Mouse (Mus musculus) heart, embryonic 13.5 days (tissue): ENCODE results near the gene Cacna2d2. TPM values are rescaled to one million over a fixed set of nuclear protein-coding genes. Genes with fewer than 3 reads are reported as not detected.
A peak's percentile ranks its signal among the peaks of the same experiment; 100 is the strongest.

Experiments used
- ATAC-seq: fragments of 200-750 bp; cut with Nextera tagmentation; 2 replicates; pipeline ENCODE4 v1.8.0; 2017; ENCODE audit warnings: moderate TSS enrichment; ENCODE audit not compliant: insufficient number of reproducible peaks, low FRiP score, low TSS enrichment; ENCODE audit errors: extremely low read depth
- H3K27ac ChIP-seq: fragments of 300-500 bp; sonication (generic); replicated peaks from 2 replicates; pipeline ENCODE4 v1.5.1; 2015; ENCODE audit warnings: moderate library complexity, mild to moderate bottlenecking, inconsistent platforms
- H3K27me3 ChIP-seq: fragments of 300-500 bp; sonication (generic); replicated peaks from 2 replicates; pipeline ENCODE4 v1.6.1; 2015; ENCODE audit warnings: mild to moderate bottlenecking, inconsistent platforms
- H3K36me3 ChIP-seq: fragments of 300-500 bp; sonication (generic); 2 replicates; pipeline ENCODE4 v1.6.1; 2015; ENCODE audit warnings: mild to moderate bottlenecking, inconsistent platforms
- H3K4me1 ChIP-seq: fragments of 300-500 bp; sonication (generic); 2 replicates; pipeline ENCODE4 v1.6.1; 2015; ENCODE audit warnings: inconsistent platforms
- H3K4me2 ChIP-seq: fragments of 300-500 bp; sonication (generic); 2 replicates; pipeline ENCODE4 v1.6.1; 2015; ENCODE audit warnings: inconsistent platforms, mild to moderate bottlenecking, moderate library complexity
- H3K4me3 ChIP-seq: fragments of 300-500 bp; sonication (generic); 2 replicates; pipeline ENCODE4 v1.5.1; 2015; ENCODE audit warnings: moderate library complexity, mild to moderate bottlenecking, inconsistent platforms
- H3K9ac ChIP-seq: fragments of 300-500 bp; sonication (generic); 2 replicates; pipeline ENCODE4 v1.6.1; 2015; ENCODE audit warnings: inconsistent platforms, mild to moderate bottlenecking, moderate library complexity
- H3K9me3 ChIP-seq: fragments of 300-500 bp; sonication (generic); 2 replicates; pipeline ENCODE4 v1.6.1; 2016; ENCODE audit warnings: inconsistent platforms
- WGBS: fragments of 180-500 bp; shearing (Covaris S2); methylation state at CpG from one replicate; pipeline ENCODE4 v1.1.7; 2015; ENCODE audit warnings: mixed read lengths; 5-methylcytosine and 5-hydroxymethylcytosine counted together
- polyA plus RNA-seq: library from polyadenylated mRNA; unstranded; fragments of >200 nt; fragmentation: Nextera tagmentation; extraction: Ambion mirVana; gene quantifications from 2 replicates; pipeline ENCODE4 v1.2.1, GENCODE M21; 2015

The Cacna2d2 gene
- polyA plus RNA-seq, 1 experiment from 2014 or later: 3.8 TPM

DNA sequence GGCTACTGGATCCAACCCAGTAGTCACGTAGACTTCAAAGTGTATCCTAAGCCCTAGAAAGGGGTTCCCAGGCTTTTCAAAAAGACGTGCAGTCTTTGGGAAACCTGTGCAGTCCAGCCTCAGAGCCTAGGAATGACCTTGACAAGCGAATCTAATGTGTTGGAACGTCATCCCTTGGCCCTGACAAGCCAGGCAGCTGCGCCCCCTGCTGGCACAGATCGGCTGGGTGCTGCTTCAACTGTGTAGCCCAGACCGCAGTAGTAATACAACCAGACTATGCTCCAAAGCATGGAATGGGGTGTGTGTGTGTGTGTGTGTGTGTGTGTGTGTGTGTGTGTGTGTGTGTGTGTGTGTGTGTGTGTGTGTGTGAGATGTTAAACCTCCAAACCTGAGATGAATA, 64.1 kb downstream of the Cacna2d2 start:
- no peaks in the 10 kb centered on the region for H3K36me3 ChIP-seq
- no peak overlapping the region for H3K4me3 ChIP-seq
- H3K9me3 ChIP-seq: no peaks in the 10 kb centered on the region
- H3K9ac ChIP-seq: 0 out of 2 replicates have a peak overlapping the region, but pooled peaks have one; percentile 39
- peak overlapping the region; percentile 80 for H3K27ac ChIP-seq
- 6% methylated on average over 7 of the region's 7 CpGs for WGBS
- H3K4me2 ChIP-seq: 0 out of 2 replicates have a peak overlapping the region, but pooled peaks have one; percentile 0
- H3K4me1 ChIP-seq: peaks cover 42% of the 10 kb centered on the region
- peak; percentile 59; the same call in 1 of the 2 replicates for ATAC-seq
- H3K27me3 ChIP-seq: no peaks in the 10 kb centered on the region

DNA sequence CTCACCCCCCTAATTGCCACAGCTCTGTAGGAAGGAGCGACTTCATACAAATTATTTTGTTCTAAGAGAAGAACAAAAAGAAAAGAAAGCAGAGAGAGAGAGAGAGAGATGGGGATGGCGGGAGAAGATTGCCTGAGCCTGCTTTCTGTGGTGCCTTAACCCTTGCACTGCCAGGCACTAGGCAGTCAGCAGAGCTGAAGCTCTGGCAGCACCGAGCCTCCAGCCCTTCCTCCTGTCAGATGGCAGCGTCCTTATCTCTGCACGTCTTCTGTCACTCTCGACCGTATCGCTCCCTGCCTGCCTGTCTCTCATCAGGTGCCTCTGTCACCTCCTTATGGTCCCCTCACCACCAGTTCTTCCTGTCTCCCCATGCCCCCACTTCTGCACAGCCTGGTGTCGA, 64.7 kb downstream of the Cacna2d2 start:
- peak overlapping the region; percentile 80 for H3K27ac ChIP-seq
- no peaks in the 10 kb centered on the region for H3K9me3 ChIP-seq
- H3K4me2 ChIP-seq: no peak overlapping the region; the same call in 1 of the 2 replicates
- peaks cover 42% of the 10 kb centered on the region for H3K4me1 ChIP-seq
- H3K27me3 ChIP-seq: no peaks in the 10 kb centered on the region; the same call in 1 of the 2 replicates
- WGBS: 6% methylated on average over 9 of the region's 9 CpGs
- no peaks in the 10 kb centered on the region for H3K36me3 ChIP-seq
- H3K4me3 ChIP-seq: no peak overlapping the region
- peak overlapping the region; percentile 39; the same call in 1 of the 2 replicates for H3K9ac ChIP-seq
- ATAC-seq: no peak

DNA sequence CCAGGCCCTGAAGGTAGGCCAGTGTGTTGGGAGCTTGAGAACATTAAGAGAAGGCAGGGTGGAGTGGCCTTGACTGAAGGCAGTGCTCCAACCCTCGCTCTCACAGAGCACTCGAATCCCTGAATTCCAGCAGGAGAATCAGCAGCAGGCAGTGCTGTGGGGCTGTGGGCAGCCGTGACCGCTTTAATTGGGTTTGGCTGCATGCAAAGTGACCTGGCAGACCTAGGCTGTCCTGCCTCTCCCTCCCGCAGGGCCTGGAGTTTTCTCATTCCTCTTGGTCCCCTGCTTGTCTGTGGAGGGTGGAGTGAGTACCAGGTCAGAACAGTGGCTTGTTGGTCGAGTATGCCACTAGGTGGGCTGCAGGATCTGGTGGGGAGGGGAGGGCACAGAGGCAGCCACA, 66.2 kb downstream of the Cacna2d2 start:
- peaks cover 4% of the 10 kb centered on the region; the same call in 1 of the 2 replicates for H3K27me3 ChIP-seq
- H3K9me3 ChIP-seq: no peaks in the 10 kb centered on the region
- H3K4me2 ChIP-seq: no peak overlapping the region
- H3K27ac ChIP-seq: peak overlapping the region; percentile 80
- peaks cover 47% of the 10 kb centered on the region for H3K4me1 ChIP-seq
- no peak for ATAC-seq
- no peak overlapping the region; the same call in 1 of the 2 replicates for H3K9ac ChIP-seq
- no peaks in the 10 kb centered on the region for H3K36me3 ChIP-seq
- no peak overlapping the region for H3K4me3 ChIP-seq
- WGBS: 23% methylated on average over 6 of the region's 6 CpGs

DNA sequence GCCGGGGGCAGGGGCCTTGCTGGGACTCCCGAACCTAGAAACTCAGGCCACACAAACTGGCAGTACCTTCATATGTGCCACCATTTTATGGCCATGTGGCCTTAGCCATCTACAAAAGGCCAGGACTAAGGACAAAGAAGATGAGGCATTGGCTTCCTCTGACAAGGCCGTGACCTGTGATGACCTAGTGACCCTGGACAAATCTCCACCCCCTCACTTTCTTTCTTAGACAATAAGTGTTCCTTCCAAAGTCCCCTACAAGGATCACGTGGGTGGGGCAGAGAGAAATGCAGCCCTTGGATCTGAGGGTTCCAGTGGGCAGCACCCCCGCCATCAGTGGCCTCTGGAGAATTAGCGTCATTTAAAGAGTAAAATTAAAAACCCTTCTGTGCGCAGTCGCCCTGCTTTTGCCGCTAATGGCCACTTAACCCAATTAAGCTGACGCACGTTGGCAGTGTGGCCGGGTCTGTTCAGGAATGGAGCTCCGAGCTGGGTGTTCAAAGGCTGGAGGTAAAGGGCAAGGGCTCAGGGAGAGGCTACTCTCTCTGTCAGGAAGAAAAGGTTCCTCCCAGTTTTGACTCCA, 69.9 kb downstream of the Cacna2d2 start:
- H3K36me3 ChIP-seq: no peaks in the 10 kb centered on the region
- H3K4me2 ChIP-seq: no peak overlapping the region
- WGBS: 80% methylated on average over 13 of the region's 13 CpGs
- no peak overlapping the region for H3K27ac ChIP-seq
- H3K9me3 ChIP-seq: no peaks in the 10 kb centered on the region
- no peak overlapping the region for H3K4me3 ChIP-seq
- peaks cover 13% of the 10 kb centered on the region for H3K27me3 ChIP-seq
- no peak for ATAC-seq
- no peak overlapping the region for H3K9ac ChIP-seq
- H3K4me1 ChIP-seq: peaks cover 24% of the 10 kb centered on the region

DNA sequence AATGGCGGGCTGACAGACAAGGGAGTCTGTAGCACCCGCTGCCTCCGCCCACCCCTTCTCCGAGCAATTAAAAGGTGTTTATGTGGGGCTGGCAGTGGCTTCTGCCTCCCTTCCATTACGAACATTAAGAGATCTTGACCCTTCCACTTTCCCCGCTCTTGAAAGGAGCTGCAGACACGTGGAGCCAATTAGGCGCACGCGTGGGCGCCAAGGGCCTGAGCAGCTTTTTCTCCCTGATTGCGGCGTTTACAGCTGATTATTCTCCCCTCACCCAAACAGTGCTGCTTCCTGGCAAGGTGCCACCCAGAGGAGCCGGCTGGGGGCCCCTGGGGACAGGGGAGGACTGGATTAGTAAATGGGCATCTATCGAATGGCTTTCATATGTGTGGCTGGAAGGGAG, 71.0 kb downstream of the Cacna2d2 start:
- Histone ChIP-seq H3K9me3 (no peaks in the 10 kb centered on the region), H3K4me3 (no peak overlapping the region), H3K27me3 (peaks cover 13% of the 10 kb centered on the region), H3K4me2 (no peak overlapping the region), H3K27ac (no peak overlapping the region), H3K4me1 (peaks cover 13% of the 10 kb centered on the region), H3K9ac (0 out of 2 replicates have a peak overlapping the region, but pooled peaks have one; percentile 28), H3K36me3 (no peaks in the 10 kb centered on the region)
- ATAC-seq: no peak
- WGBS: 61% methylated on average over 15 of the region's 15 CpGs

DNA sequence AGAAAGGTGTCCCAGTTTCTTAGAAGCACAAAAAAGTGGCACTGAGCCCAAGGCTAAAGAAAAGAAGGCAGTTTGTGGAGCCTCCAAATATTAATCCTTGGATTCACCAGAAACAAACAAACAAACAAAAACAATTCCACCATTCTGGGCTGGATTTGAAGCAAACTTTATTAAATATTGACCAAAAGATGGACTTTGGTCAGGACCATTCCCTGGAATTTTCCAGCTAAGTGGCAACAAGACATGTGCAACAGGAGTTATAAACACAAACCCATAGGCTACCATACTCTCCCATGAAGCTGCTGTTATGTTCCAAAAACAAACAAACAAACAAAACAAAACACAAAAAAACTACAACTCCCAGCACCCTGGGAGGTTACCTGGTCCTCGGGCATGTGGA, 74.6 kb downstream of the Cacna2d2 start:
- no peaks in the 10 kb centered on the region for H3K9me3 ChIP-seq
- no peaks in the 10 kb centered on the region for H3K36me3 ChIP-seq
- no peak for ATAC-seq
- 71% methylated on average over 1 of the region's 1 CpGs for WGBS
- no peak overlapping the region for H3K4me3 ChIP-seq
- no peak overlapping the region for H3K27ac ChIP-seq
- no peak overlapping the region for H3K4me2 ChIP-seq
- H3K4me1 ChIP-seq: peaks cover 7% of the 10 kb centered on the region
- peaks cover 13% of the 10 kb centered on the region for H3K27me3 ChIP-seq
- no peak overlapping the region for H3K9ac ChIP-seq

DNA sequence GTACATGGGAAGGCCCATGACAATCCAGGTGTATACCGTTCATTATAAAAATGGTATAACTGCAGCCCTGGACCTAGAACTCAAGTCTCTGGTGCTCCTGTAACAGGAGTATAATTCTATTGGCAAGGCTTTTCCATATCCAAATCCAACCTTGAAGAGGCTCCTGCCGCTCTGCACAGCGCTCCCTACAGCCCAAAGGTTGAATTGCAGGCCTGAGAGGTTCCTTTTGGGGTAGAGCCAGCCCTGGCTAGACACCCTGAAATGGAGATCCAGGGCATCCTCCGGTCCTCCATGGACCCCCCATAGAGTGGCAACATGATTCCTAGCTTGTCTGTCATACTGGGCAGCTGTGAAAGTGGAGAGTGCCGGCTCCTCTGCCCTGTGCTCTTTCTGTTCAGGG, 79.6 kb downstream of the Cacna2d2 start:
- H3K9me3 ChIP-seq: no peaks in the 10 kb centered on the region
- peaks cover 29% of the 10 kb centered on the region for H3K27me3 ChIP-seq
- H3K4me2 ChIP-seq: peak overlapping the region; percentile 53
- H3K27ac ChIP-seq: no peak overlapping the region
- peak overlapping the region; percentile 23 for H3K4me3 ChIP-seq
- no peaks in the 10 kb centered on the region for H3K36me3 ChIP-seq
- WGBS: 37% methylated on average over 5 of the region's 5 CpGs
- no peak overlapping the region for H3K9ac ChIP-seq
- no peak for ATAC-seq
- H3K4me1 ChIP-seq: peaks cover 25% of the 10 kb centered on the region

DNA sequence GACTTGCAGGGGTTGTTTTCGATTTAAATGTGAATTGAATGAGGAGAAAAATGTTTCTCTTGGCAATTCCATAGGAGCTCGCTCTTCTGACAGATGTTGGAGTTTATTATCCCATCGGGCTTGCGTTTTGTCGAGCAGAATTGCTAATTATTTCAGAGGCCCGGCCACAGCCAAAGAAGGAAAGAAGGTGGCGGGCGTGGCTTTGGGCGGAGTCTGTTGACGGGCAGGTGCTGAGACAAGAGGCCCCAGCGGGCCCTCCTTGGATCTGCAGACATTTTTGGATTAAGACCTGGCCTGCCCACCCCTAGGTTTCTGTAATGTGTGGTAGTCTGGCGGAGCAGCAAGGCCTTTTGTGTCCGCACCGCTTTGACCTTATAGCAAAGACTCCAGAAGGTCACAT, 80.2 kb downstream of the Cacna2d2 start:
- 0 out of 2 replicates have a peak overlapping the region, but pooled peaks have one; percentile 33 for H3K9ac ChIP-seq

DNA sequence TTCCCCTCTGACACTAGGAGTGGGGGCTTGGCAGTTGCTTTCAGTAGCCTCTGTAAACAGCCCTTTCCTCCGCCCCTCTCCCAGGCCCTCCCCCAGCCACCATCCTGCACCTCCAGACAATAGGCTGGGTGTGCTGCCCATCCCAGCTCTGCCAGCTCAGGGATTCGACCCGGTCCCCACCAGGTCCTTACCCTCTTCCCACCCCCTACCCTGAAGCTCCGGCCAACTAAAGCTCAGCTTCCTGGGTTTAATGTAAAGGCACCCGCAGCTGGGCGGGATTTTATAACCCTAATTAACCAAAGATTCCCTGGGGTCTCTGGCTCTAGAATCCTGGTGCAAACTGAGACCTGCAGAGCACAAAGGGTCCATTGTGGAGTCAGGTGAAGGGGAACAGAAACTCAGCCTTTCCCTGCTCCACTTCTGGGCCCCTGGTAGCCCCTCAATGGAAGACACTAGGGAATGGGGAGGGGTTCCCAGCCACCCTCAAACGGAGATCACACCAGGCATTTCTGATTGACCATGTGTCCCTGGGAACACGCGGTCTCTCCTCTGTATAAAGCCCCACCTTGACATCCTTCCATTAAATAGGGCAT, 81.2 kb downstream of the Cacna2d2 start:
- WGBS: 42% methylated on average over 9 of the region's 9 CpGs
- no peak overlapping the region for H3K4me2 ChIP-seq
- ATAC-seq: no peak

More for the DNA sequence above, 80.2 kb downstream of the Cacna2d2 start:
- Histone ChIP-seq H3K4me1 (peaks cover 25% of the 10 kb centered on the region), H3K4me3 (peak overlapping the region; percentile 23), H3K27me3 (peaks cover 29% of the 10 kb centered on the region), H3K4me2 (peak overlapping the region; percentile 53), H3K9me3 (no peaks in the 10 kb centered on the region), H3K27ac (no peak overlapping the region), H3K36me3 (no peaks in the 10 kb centered on the region)
- no peak for ATAC-seq
- 18% methylated on average over 14 of the region's 14 CpGs for WGBS

DNA sequence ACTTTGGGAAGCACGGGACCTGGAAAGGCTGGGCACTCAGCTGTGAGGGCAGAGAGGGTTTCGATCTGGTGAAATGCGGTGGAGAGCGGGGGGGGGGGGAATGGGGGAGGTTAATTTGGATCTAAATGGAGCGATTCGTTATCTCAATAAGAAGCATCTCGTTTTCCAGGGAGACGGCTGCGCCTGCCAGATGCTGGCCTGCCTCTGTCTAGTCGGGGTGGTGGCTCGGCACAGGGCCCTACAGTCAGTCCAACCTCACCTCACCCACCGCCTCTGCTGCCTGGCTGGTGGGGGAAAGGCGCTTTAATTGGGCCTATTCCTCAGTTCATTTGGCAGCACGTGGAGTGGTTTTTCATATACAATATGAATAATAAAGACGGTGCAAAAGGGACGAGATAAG, 81.9 kb downstream of the Cacna2d2 start:
- 38% methylated on average over 16 of the region's 16 CpGs for WGBS
- no peak overlapping the region for H3K27ac ChIP-seq
- peaks cover 25% of the 10 kb centered on the region for H3K4me1 ChIP-seq
- H3K9ac ChIP-seq: no peak overlapping the region
- no peaks in the 10 kb centered on the region for H3K36me3 ChIP-seq
- no peak for ATAC-seq
- H3K27me3 ChIP-seq: peaks cover 29% of the 10 kb centered on the region
- no peak overlapping the region for H3K4me2 ChIP-seq
- no peaks in the 10 kb centered on the region for H3K9me3 ChIP-seq
- H3K4me3 ChIP-seq: no peak overlapping the region

More for the DNA sequence above, 81.2 kb downstream of the Cacna2d2 start:
- H3K4me1 ChIP-seq: peaks cover 25% of the 10 kb centered on the region
- H3K27me3 ChIP-seq: peaks cover 29% of the 10 kb centered on the region
- H3K27ac ChIP-seq: no peak overlapping the region
- no peak overlapping the region for H3K4me3 ChIP-seq
- H3K9ac ChIP-seq: no peak overlapping the region
- H3K36me3 ChIP-seq: no peaks in the 10 kb centered on the region
- no peaks in the 10 kb centered on the region for H3K9me3 ChIP-seq

DNA sequence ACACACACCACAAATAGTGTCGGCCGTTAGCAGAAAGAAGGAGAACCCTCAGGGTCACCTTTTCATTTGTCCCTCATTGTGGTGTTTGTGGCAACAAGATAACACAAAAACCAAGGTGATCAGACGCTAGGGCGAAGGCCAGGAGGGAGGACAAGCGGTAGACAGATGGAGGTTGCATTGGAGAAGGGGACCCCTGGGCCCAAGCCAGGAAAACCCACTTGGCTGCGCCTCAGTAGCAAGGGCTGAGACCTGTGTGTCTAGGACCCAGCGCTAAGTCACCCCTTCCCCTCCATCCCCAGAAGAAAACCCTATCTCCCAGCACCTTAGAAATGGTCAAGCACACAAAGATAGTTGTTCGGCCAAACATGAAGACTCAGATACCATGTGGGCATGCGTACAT, 82.6 kb downstream of the Cacna2d2 start:
- no peak overlapping the region for H3K4me3 ChIP-seq
- WGBS: 84% methylated on average over 9 of the region's 9 CpGs
- no peaks in the 10 kb centered on the region for H3K36me3 ChIP-seq
- no peak for ATAC-seq
- no peak overlapping the region for H3K27ac ChIP-seq
- no peak overlapping the region for H3K9ac ChIP-seq
- H3K9me3 ChIP-seq: no peaks in the 10 kb centered on the region
- peaks cover 25% of the 10 kb centered on the region for H3K4me1 ChIP-seq
- H3K4me2 ChIP-seq: no peak overlapping the region
- peaks cover 29% of the 10 kb centered on the region for H3K27me3 ChIP-seq

DNA sequence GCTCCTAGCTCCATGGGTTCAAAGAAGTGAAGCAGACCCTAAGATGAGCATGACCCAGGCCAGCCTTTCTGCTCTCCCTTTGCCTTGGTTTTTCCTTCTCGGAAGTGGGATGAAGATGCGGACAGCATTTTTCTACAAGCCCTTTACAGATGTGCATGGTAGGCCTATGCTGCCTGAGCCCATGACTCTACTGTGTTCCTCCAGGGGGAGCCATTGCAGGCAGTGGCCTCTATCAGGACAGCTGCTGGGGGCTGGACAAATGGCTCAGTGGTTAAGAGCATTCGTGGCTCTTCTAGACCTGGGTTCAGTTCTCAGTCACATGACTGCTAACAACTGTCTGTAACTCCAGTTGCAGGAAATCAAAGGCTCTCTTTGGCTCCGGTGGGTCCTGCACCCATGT, 83.4 kb downstream of the Cacna2d2 start:
- no peaks in the 10 kb centered on the region for H3K9me3 ChIP-seq
- 75% methylated on average over 4 of the region's 4 CpGs for WGBS
- peaks cover 29% of the 10 kb centered on the region for H3K27me3 ChIP-seq
- no peaks in the 10 kb centered on the region for H3K36me3 ChIP-seq
- H3K27ac ChIP-seq: no peak overlapping the region
- no peak overlapping the region for H3K4me2 ChIP-seq
- peaks cover 25% of the 10 kb centered on the region for H3K4me1 ChIP-seq
- no peak overlapping the region for H3K9ac ChIP-seq
- no peak for ATAC-seq
- no peak overlapping the region for H3K4me3 ChIP-seq
